Mouse (Mus musculus) midbrain, embryonic 12.5 days (tissue): ENCODE results near the gene Cavin2. TPM values are rescaled to one million over a fixed set of nuclear protein-coding genes. Genes with fewer than 3 reads are reported as not detected.

Source experiments
- ATAC-seq: fragments of 200-750 bp; cut with Nextera tagmentation; 2 replicates; pipeline ENCODE4 v1.8.0; 2017; ENCODE audit warnings: low read depth, moderate TSS enrichment, moderate library complexity; ENCODE audit not compliant: low FRiP score
- H3K27ac ChIP-seq: fragments of 300-500 bp; sonication (generic); replicated peaks from 2 replicates; pipeline ENCODE4 v1.5.1; 2016; ENCODE audit warnings: mild to moderate bottlenecking
- H3K27me3 ChIP-seq: fragments of 300-500 bp; sonication (generic); 2 replicates; pipeline ENCODE4 v1.6.1; 2016; ENCODE audit warnings: mild to moderate bottlenecking
- H3K36me3 ChIP-seq: fragments of 300-500 bp; sonication (generic); 2 replicates; pipeline ENCODE4 v1.6.1; 2016
- H3K4me1 ChIP-seq: fragments of 300-500 bp; sonication (generic); 2 replicates; pipeline ENCODE4 v1.6.1; 2016
- H3K4me2 ChIP-seq: fragments of 300-500 bp; sonication (generic); replicated peaks from 2 replicates; pipeline ENCODE4 v1.6.1; 2016; ENCODE audit warnings: mild to moderate bottlenecking, moderate library complexity
- H3K4me3 ChIP-seq: fragments of 300-500 bp; sonication (generic); 2 replicates; pipeline ENCODE4 v1.5.1; 2016; ENCODE audit warnings: mild to moderate bottlenecking
- H3K9ac ChIP-seq: fragments of 300-500 bp; sonication (generic); replicated peaks from 2 replicates; pipeline ENCODE4 v1.6.1; 2016; ENCODE audit warnings: mild to moderate bottlenecking, moderate library complexity
- H3K9me3 ChIP-seq: fragments of 300-500 bp; sonication (generic); 2 replicates; pipeline ENCODE4 v1.6.1; 2016; ENCODE audit warnings: mild to moderate bottlenecking
- WGBS: fragments of 180-500 bp; shearing (Covaris S2); methylation state at CpG from one replicate; pipeline ENCODE4 v1.1.7; 2016; 5-methylcytosine and 5-hydroxymethylcytosine counted together
- polyA plus RNA-seq: library from polyadenylated mRNA; unstranded; fragments of >200 nt; fragmentation: Nextera tagmentation; extraction: Ambion mirVana; gene quantifications from 2 replicates; pipeline ENCODE4 v1.2.1, GENCODE M21; 2016

The Cavin2 gene
- polyA plus RNA-seq, 1 experiment from 2014 or later: 4.8 TPM

DNA sequence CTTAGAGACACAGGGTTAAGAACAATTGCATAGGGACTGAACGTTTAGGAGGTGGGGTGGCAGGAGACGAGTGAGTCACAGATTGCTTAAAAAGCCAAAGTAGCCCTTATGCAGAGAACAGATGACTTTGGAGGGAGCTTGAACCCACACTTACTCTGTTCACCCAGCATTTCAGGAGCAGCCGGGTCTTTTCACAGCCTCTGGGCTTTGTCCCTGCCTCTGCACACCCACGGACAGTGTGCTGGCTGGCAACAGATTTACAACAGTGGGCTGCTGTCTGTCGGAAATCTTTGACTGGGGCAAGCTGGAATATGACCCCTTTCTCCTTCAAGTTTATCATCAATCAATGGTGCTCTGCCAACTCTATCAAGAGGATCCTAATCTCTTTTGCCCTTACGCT is 44.1 kb downstream of the Cavin2 start:
- H3K9ac ChIP-seq: no peak overlapping the region
- peak overlapping the region; percentile 47; the same call in 1 of the 2 replicates for H3K4me2 ChIP-seq
- ATAC-seq: no peak; the same call in 1 of the 2 replicates
- H3K27ac ChIP-seq: no peak overlapping the region
- 0 out of 2 replicates have a peak, but pooled peaks cover 5% of the 10 kb centered on the region for H3K4me1 ChIP-seq
- no peak overlapping the region for H3K4me3 ChIP-seq
- no peaks in the 10 kb centered on the region for H3K36me3 ChIP-seq
- H3K9me3 ChIP-seq: no peaks in the 10 kb centered on the region
- WGBS: 49% methylated on average over 6 of the region's 6 CpGs
- H3K27me3 ChIP-seq: no peaks in the 10 kb centered on the region

DNA sequence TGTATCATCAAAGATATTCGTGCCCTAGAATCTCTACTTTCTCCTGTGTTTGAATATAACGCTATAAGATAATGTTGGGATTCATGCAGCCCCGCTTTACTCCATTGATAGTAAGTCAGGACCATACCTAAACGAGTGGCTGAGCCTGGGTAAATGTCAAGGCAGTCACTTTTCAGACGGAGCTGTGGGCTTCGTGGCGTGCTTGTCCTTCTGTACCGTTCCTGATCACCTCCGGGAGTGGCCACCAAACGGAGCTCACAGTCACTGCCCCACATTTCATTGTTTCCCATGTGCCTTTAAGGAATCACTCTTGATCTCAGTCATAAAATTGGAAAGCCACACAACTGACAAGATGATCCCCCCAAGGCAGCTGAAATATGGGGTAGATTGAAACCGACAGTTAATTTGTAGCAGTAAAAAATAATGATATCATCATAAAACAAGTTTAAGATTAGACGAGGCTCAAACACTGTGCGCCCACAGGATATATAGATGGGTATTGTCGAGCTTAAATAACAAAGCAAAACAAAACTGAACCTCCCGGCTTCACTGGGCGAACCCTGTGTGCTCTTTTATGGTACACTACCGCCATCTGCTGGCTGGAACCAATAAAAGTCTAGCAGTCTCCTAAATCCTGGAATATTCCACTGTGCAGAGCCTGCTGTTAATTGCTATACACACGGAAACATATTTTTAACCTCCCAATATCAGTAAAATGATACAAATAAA is 44.8 kb downstream of the Cavin2 start:
- peak overlapping the region; percentile 61 for H3K27ac ChIP-seq
- WGBS: 24% methylated on average over 18 of the region's 18 CpGs
- H3K4me3 ChIP-seq: peak overlapping the region; percentile 21
- H3K4me1 ChIP-seq: 0 out of 2 replicates have a peak, but pooled peaks cover 5% of the 10 kb centered on the region
- no peaks in the 10 kb centered on the region for H3K27me3 ChIP-seq
- H3K4me2 ChIP-seq: peak overlapping the region; percentile 47
- H3K9ac ChIP-seq: peak overlapping the region; percentile 43; the same call in 1 of the 2 replicates
- no peaks in the 10 kb centered on the region for H3K36me3 ChIP-seq
- H3K9me3 ChIP-seq: no peaks in the 10 kb centered on the region
- peak; percentile 91 for ATAC-seq

DNA sequence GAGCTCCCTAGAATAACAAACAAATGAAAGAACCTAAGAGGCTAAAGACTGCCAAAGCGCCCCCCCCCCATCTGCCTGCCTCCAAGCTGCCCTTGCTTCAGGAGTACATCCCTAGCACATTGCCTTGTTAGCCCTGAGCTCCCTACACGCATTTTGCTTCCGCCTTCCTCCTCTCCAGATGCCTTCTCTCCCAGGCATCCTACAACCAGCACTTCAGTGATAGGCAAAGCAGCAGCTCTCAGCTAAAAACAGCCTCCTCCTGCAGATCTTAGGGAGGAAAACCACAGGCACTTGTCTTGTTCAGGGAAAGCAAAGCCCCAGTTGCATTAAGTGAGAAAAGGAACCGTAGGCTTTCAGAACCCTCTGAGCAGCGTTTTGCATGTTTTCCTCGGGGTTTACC is 45.4 kb downstream of the Cavin2 start:
- whole genome bisulfite sequencing: 39% methylated on average over 6 of the region's 6 CpGs
- ATAC-seq: peak; percentile 62
- H3K9me3 ChIP-seq: no peaks in the 10 kb centered on the region
- 0 out of 2 replicates have a peak overlapping the region, but pooled peaks have one; percentile 47 for H3K4me2 ChIP-seq
- 0 out of 2 replicates have a peak overlapping the region, but pooled peaks have one; percentile 30 for H3K27ac ChIP-seq
- H3K9ac ChIP-seq: no peak overlapping the region
- 0 out of 2 replicates have a peak, but pooled peaks cover 5% of the 10 kb centered on the region for H3K4me1 ChIP-seq
- H3K36me3 ChIP-seq: no peaks in the 10 kb centered on the region
- no peaks in the 10 kb centered on the region for H3K27me3 ChIP-seq
- H3K4me3 ChIP-seq: no peak overlapping the region

DNA sequence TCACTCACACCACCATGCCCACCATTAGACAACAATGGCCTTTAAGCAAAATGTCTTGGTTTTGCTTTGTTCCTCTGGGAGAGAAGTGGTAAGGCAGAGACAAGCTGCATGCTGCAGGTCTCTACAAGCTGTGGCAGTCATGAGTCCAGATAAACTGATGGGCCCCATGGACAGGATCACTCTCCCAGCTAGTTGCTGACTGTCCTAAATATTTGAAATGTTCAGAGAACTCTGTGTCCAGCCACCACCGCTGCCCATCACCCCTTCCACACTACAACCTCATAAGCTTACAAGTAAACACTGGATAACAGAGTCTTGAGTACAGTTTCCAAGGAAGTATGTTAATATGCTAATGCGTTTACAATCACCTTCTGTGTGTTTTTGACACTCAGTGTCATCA is 46.2 kb downstream of the Cavin2 start:
- H3K9me3 ChIP-seq: no peaks in the 10 kb centered on the region
- ATAC-seq: no peak
- 80% methylated on average over 2 of the region's 2 CpGs for WGBS

DNA sequence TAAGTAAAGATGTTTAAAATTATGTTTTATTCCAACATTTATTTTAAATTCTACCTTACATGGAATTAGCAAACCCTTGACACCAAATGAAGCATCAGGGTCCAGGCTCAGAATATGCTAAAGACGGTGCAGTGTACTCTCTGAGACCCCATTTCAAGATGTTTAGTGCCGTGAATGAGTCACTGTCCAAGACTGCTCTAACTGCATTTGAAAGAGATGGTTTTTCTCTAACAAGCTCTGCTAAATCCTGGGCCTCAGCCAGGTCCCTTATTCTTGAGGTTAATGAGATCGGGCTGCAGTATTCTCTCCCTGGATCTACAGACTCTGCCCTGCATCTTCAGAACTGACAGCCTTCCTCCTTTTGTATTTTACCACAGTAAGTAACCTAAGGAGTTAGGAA is 55.2 kb downstream of the Cavin2 start:
- H3K27ac ChIP-seq: no peak overlapping the region
- no peak overlapping the region for H3K4me2 ChIP-seq
- H3K9me3 ChIP-seq: no peaks in the 10 kb centered on the region
- 63% methylated on average over 3 of the region's 3 CpGs for WGBS
- H3K4me3 ChIP-seq: no peak overlapping the region
- no peaks in the 10 kb centered on the region for H3K36me3 ChIP-seq
- H3K27me3 ChIP-seq: no peaks in the 10 kb centered on the region
- no peaks in the 10 kb centered on the region for H3K4me1 ChIP-seq
- ATAC-seq: 0 out of 2 replicates have a peak, but pooled peaks have one; percentile 49
- no peak overlapping the region for H3K9ac ChIP-seq

More for the DNA sequence above, 46.2 kb downstream of the Cavin2 start:
- no peak overlapping the region for H3K27ac ChIP-seq
- no peaks in the 10 kb centered on the region for H3K27me3 ChIP-seq
- H3K4me3 ChIP-seq: no peak overlapping the region
- H3K4me2 ChIP-seq: no peak overlapping the region
- H3K4me1 ChIP-seq: 0 out of 2 replicates have a peak, but pooled peaks cover 5% of the 10 kb centered on the region
- H3K36me3 ChIP-seq: no peaks in the 10 kb centered on the region
- no peak overlapping the region for H3K9ac ChIP-seq

DNA sequence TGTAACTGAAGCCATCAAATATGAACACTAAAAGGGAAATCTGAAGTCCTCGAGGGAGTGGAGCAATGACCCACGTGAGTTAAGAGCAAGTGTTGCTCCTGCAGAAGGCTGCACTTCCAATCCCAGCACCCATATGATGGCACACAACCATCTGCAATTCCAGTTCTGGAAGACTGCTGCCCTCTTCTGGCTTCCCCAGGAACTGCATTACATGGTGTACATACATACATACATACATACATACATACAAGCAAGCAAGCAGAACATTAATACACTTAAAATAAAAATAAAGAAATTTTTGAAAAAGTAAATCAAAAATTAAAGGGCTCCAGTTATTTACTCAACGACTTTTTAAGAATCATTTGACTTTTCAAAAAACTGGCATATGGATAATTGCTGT is 58.7 kb downstream of the Cavin2 start:
- ATAC-seq: no peak
- 92% methylated on average over 3 of the region's 3 CpGs for WGBS
- Histone ChIP-seq H3K36me3 (no peaks in the 10 kb centered on the region), H3K4me1 (0 out of 2 replicates have a peak, but pooled peaks cover 3% of the 10 kb centered on the region), H3K4me3 (no peak overlapping the region), H3K27me3 (no peaks in the 10 kb centered on the region), H3K9me3 (no peaks in the 10 kb centered on the region), H3K9ac (no peak overlapping the region), H3K27ac (no peak overlapping the region), H3K4me2 (no peak overlapping the region)

DNA sequence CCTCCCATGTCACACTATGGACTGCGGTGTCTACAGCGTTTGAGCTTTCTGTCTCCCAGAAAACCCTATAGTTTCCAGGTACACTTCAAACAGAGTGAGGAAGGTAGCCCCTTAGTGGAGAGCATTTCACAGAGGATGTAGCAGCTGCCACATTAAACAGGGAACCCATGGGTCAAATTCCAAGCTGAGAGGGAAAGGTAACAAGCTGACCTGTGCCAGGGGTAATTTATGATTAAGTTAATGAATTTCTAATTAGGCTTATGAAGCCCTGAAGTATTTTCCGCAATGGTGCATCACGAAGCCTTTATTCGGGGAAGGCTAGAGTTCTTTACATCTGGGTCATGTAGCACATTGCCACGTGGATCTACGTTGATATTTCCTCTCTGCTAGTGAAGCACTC is 59.7 kb downstream of the Cavin2 start:
- Histone ChIP-seq H3K9me3 (no peaks in the 10 kb centered on the region), H3K9ac (no peak overlapping the region), H3K4me1 (0 out of 2 replicates have a peak, but pooled peaks cover 3% of the 10 kb centered on the region), H3K27ac (no peak overlapping the region), H3K36me3 (no peaks in the 10 kb centered on the region), H3K4me2 (no peak overlapping the region), H3K4me3 (no peak overlapping the region), H3K27me3 (no peaks in the 10 kb centered on the region)
- WGBS: 84% methylated on average over 7 of the region's 7 CpGs
- ATAC-seq: no peak

DNA sequence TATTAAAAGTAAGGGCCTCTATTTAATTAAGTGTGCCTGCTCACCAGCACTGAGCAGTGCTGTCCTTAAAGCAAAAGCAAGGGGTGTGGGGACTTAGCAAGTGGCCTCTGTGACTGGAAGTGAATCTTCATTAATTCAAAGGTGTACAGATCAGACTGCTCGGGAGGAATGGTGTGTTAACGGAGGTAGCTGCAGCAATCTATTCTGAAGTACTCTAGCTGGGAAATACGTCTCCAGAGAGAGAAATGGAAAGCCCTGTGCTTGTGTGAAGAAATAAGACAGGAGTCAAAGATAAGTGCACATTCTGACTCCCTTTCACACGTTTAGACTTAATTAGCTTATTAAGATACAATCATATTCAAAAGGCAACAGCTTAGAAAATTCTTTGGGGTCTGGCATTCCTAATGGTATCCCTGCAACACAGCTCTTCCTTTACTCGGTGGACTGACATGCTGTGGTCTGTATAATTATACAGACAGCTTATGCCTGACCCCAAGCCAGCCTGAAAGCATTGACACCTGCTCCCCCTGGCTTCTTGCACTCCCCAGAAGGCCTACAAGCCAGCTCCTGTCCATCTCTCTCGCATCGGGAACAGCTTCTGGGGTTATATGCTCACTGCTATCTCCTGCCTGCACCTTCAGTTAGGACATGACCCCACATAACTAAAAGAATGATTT is 60.5 kb downstream of the Cavin2 start:
- H3K4me2 ChIP-seq: no peak overlapping the region
- H3K9me3 ChIP-seq: no peaks in the 10 kb centered on the region
- H3K36me3 ChIP-seq: no peaks in the 10 kb centered on the region
- no peak overlapping the region for H3K4me3 ChIP-seq
- ATAC-seq: peak; percentile 81
- no peaks in the 10 kb centered on the region for H3K27me3 ChIP-seq
- WGBS: 34% methylated on average over 7 of the region's 7 CpGs
- H3K9ac ChIP-seq: no peak overlapping the region
- H3K4me1 ChIP-seq: 0 out of 2 replicates have a peak, but pooled peaks cover 3% of the 10 kb centered on the region
- peak overlapping the region; percentile 27; the same call in 1 of the 2 replicates for H3K27ac ChIP-seq

Other genes starting within 250 kb of the Cavin2 start
- 6.6 and 8.4 TPM in 2 replicates for gene Nabp1, start 189.3 kb downstream of the Cavin2 start, polyA plus RNA-seq